Mouse (Mus musculus): ENCODE measurements around the gene Mrpl53. TPM values are rescaled to one million over a fixed set of nuclear protein-coding genes. Genes with fewer than 3 reads are reported as not detected.

The Mrpl53 gene
- polyA plus RNA-seq, 1 experiment from 2014 or later, result 138 TPM

GRCm38 (mm10) chr6:83116373-83117164 lies 7.7 kb downstream of the Mrpl53 start:
- 0 out of 2 replicates have a peak overlapping the region, but pooled peaks have one; percentile 87 for H3K27ac ChIP-seq (ENCODE audit: low read depth, low read length)
- peak overlapping the region; percentile 87 for H3K9ac ChIP-seq (ENCODE audit: low read depth, low read length)
- no peaks in the 10 kb centered on the region for H3K27me3 ChIP-seq (ENCODE audit: control insufficient read depth, insufficient read depth, low read length)
- H3K4me1 ChIP-seq (ENCODE audit: control insufficient read depth, insufficient read depth, low read length), result peaks cover 26% of the 10 kb centered on the region
- H3K36me3 ChIP-seq (ENCODE audit: control insufficient read depth, insufficient read depth, low read length), result peaks cover 22% of the 10 kb centered on the region
- no peak for ATAC-seq (replicated peaks; ENCODE audit: insufficient number of reproducible peaks, low FRiP score, low TSS enrichment)
- 76% methylated on average over 11 of the region's 11 CpGs for WGBS (ENCODE audit: insufficient replicate concordance)
- H3K4me3 ChIP-seq (ENCODE audit: low read depth, low read length), result peak overlapping the region; percentile 65
- H3K4me2 ChIP-seq, result peak overlapping the region; percentile 89
- H3K9me3 ChIP-seq (replicated peaks; ENCODE audit: control insufficient read depth, low read length), result no peaks in the 10 kb centered on the region

- Histone ChIP-seq H3K36me3 (ENCODE audit: control insufficient read depth, insufficient read depth, low read length) (peaks cover 22% of the 10 kb centered on the region), H3K4me2 (no peak overlapping the region; the same call in 1 of the 2 replicates), H3K4me3 (ENCODE audit: low read depth, low read length) (peak overlapping the region; percentile 65), H3K4me1 (ENCODE audit: control insufficient read depth, insufficient read depth, low read length) (peaks cover 26% of the 10 kb centered on the region), H3K27ac (ENCODE audit: low read depth, low read length) (no peak overlapping the region), H3K9ac (ENCODE audit: low read depth, low read length) (0 out of 2 replicates have a peak overlapping the region, but pooled peaks have one; percentile 87), H3K9me3 (replicated peaks; ENCODE audit: control insufficient read depth, low read length) (no peaks in the 10 kb centered on the region), H3K27me3 (ENCODE audit: control insufficient read depth, insufficient read depth, low read length) (no peaks in the 10 kb centered on the region)
- 78% methylated on average over 4 of the region's 4 CpGs for WGBS (ENCODE audit: insufficient replicate concordance)
- no peak for ATAC-seq (replicated peaks; ENCODE audit: insufficient number of reproducible peaks, low FRiP score, low TSS enrichment)
Observed at GRCm38 (mm10) chr6:83117165-83117438, 8.3 kb downstream of the Mrpl53 start.

- Histone ChIP-seq H3K27ac (ENCODE audit: low read depth, low read length) (no peak overlapping the region; the same call in 1 of the 2 replicates), H3K4me1 (ENCODE audit: control insufficient read depth, insufficient read depth, low read length) (peaks cover 28% of the 10 kb centered on the region), H3K36me3 (ENCODE audit: control insufficient read depth, insufficient read depth, low read length) (peaks cover 22% of the 10 kb centered on the region), H3K4me3 (ENCODE audit: low read depth, low read length) (peak overlapping the region; percentile 65; the same call in 1 of the 2 replicates), H3K9me3 (replicated peaks; ENCODE audit: control insufficient read depth, low read length) (no peaks in the 10 kb centered on the region), H3K4me2 (no peak overlapping the region), H3K27me3 (ENCODE audit: control insufficient read depth, insufficient read depth, low read length) (no peaks in the 10 kb centered on the region), H3K9ac (ENCODE audit: low read depth, low read length) (no peak overlapping the region)
- 88% methylated on average over 13 of the region's 13 CpGs for WGBS (ENCODE audit: insufficient replicate concordance)
- no peak for ATAC-seq (replicated peaks; ENCODE audit: insufficient number of reproducible peaks, low FRiP score, low TSS enrichment)
Observed at GRCm38 (mm10) chr6:83117616-83118015, 8.8 kb downstream of the Mrpl53 start.

GRCm38 (mm10) chr6:83118369-83118768 lies 9.5 kb downstream of the Mrpl53 start:
- no peak overlapping the region for H3K4me2 ChIP-seq
- 81% methylated on average over 11 of the region's 11 CpGs for WGBS (ENCODE audit: insufficient replicate concordance)

GRCm38 (mm10) chr6:83118825-83119733 lies 10.2 kb downstream of the Mrpl53 start:
- no peak overlapping the region for H3K9ac ChIP-seq (ENCODE audit: low read depth, low read length)

More at GRCm38 (mm10) chr6:83118369-83118768, 9.5 kb downstream of the Mrpl53 start:
- Histone ChIP-seq H3K27ac (ENCODE audit: low read depth, low read length) (no peak overlapping the region), H3K9me3 (replicated peaks; ENCODE audit: control insufficient read depth, low read length) (no peaks in the 10 kb centered on the region), H3K9ac (ENCODE audit: low read depth, low read length) (0 out of 2 replicates have a peak overlapping the region, but pooled peaks have one; percentile 8), H3K27me3 (ENCODE audit: control insufficient read depth, insufficient read depth, low read length) (no peaks in the 10 kb centered on the region), H3K4me3 (ENCODE audit: low read depth, low read length) (no peak overlapping the region), H3K36me3 (ENCODE audit: control insufficient read depth, insufficient read depth, low read length) (peaks cover 22% of the 10 kb centered on the region), H3K4me1 (ENCODE audit: control insufficient read depth, insufficient read depth, low read length) (peaks cover 32% of the 10 kb centered on the region)
- ATAC-seq (replicated peaks; ENCODE audit: insufficient number of reproducible peaks, low FRiP score, low TSS enrichment), result no peak

GRCm38 (mm10) chr6:83119734-83120051 lies 10.9 kb downstream of the Mrpl53 start:
- Histone ChIP-seq H3K4me2 (peak overlapping the region; percentile 94; the same call in 1 of the 2 replicates), H3K27ac (ENCODE audit: low read depth, low read length) (no peak overlapping the region)

More at GRCm38 (mm10) chr6:83118825-83119733, 10.2 kb downstream of the Mrpl53 start:
- Histone ChIP-seq H3K27me3 (ENCODE audit: control insufficient read depth, insufficient read depth, low read length) (no peaks in the 10 kb centered on the region), H3K9me3 (replicated peaks; ENCODE audit: control insufficient read depth, low read length) (no peaks in the 10 kb centered on the region), H3K27ac (ENCODE audit: low read depth, low read length) (no peak overlapping the region), H3K36me3 (ENCODE audit: control insufficient read depth, insufficient read depth, low read length) (peaks cover 22% of the 10 kb centered on the region), H3K4me3 (ENCODE audit: low read depth, low read length) (no peak overlapping the region), H3K4me2 (peak overlapping the region; percentile 94; the same call in 1 of the 2 replicates), H3K4me1 (ENCODE audit: control insufficient read depth, insufficient read depth, low read length) (peaks cover 36% of the 10 kb centered on the region)
- ATAC-seq (replicated peaks; ENCODE audit: insufficient number of reproducible peaks, low FRiP score, low TSS enrichment), result no peak
- 73% methylated on average over 14 of the region's 14 CpGs for WGBS (ENCODE audit: insufficient replicate concordance)

GRCm38 (mm10) chr6:83120930-83121862 lies 12.4 kb downstream of the Mrpl53 start, which contains the start of gene Wbp1:
Gene Wbp1 (minus strand): TSS chr6:83121559.
- H3K36me3 ChIP-seq (ENCODE audit: control insufficient read depth, insufficient read depth, low read length), result peaks cover 22% of the 10 kb centered on the region
- under 1% methylated on average over 38 of the region's 38 CpGs for WGBS (ENCODE audit: insufficient replicate concordance)
- peaks cover 34% of the 10 kb centered on the region for H3K4me1 ChIP-seq (ENCODE audit: control insufficient read depth, insufficient read depth, low read length)

More at GRCm38 (mm10) chr6:83119734-83120051, 10.9 kb downstream of the Mrpl53 start:
- no peaks in the 10 kb centered on the region for H3K27me3 ChIP-seq (ENCODE audit: control insufficient read depth, insufficient read depth, low read length)
- H3K9me3 ChIP-seq (replicated peaks; ENCODE audit: control insufficient read depth, low read length), result no peaks in the 10 kb centered on the region
- peaks cover 22% of the 10 kb centered on the region for H3K36me3 ChIP-seq (ENCODE audit: control insufficient read depth, insufficient read depth, low read length)
- peaks cover 36% of the 10 kb centered on the region for H3K4me1 ChIP-seq (ENCODE audit: control insufficient read depth, insufficient read depth, low read length)
- ATAC-seq (replicated peaks; ENCODE audit: insufficient number of reproducible peaks, low FRiP score, low TSS enrichment), result no peak
- no peak overlapping the region for H3K9ac ChIP-seq (ENCODE audit: low read depth, low read length)
- WGBS (ENCODE audit: insufficient replicate concordance), result 81% methylated on average over 7 of the region's 7 CpGs
- H3K4me3 ChIP-seq (ENCODE audit: low read depth, low read length), result no peak overlapping the region

More at GRCm38 (mm10) chr6:83120930-83121862, 12.4 kb downstream of the Mrpl53 start, which contains the start of gene Wbp1:
- Histone ChIP-seq H3K9me3 (replicated peaks; ENCODE audit: control insufficient read depth, low read length) (no peaks in the 10 kb centered on the region), H3K27me3 (ENCODE audit: control insufficient read depth, insufficient read depth, low read length) (no peaks in the 10 kb centered on the region), H3K4me3 (ENCODE audit: low read depth, low read length) (peak within 1 kb of the TSS; percentile 71), H3K27ac (ENCODE audit: low read depth, low read length) (peak within 1 kb of the TSS; percentile 95), H3K9ac (ENCODE audit: low read depth, low read length) (peak within 1 kb of the TSS; percentile 90), H3K4me2 (peak within 1 kb of the TSS; percentile 96)
- peak; percentile 92 for ATAC-seq (replicated peaks; ENCODE audit: insufficient number of reproducible peaks, low FRiP score, low TSS enrichment)

Measured in heart, embryonic 11.5 days (tissue).